Mouse (Mus musculus) bone marrow macrophage, adult 2 months (primary cell): ENCODE measurements at regions not wholly inside any gene's neighbourhood (a gene's known extent, or its start where the extent isn't known, plus 50 kb on each side); places are given as distances from the start of the nearest gene placed in this dataset.

Experiments used
- CTCF ChIP-seq: IDR thresholded peaks from 2 replicates; pipeline ENCODE4 v1.5.1; 2012; ENCODE audit warnings: low read depth, mild to moderate bottlenecking, low read length, moderate library complexity
- POLR2A ChIP-seq: IDR thresholded peaks from 2 replicates; pipeline ENCODE4 v1.6.1; 2012; ENCODE audit warnings: mild to moderate bottlenecking, low read depth, low read length, borderline replicate concordance

- TF ChIP-seq CTCF (no peak), POLR2A (no peak)
Measured at GRCm38 (mm10) chr16:86122936-86123335, 221.3 kb upstream of the Adamts5 start.
